Mouse (Mus musculus): ENCODE measurements around the gene Lmna. TPM values are rescaled to one million over a fixed set of nuclear protein-coding genes. Genes with fewer than 3 reads are reported as not detected.
A peak's percentile ranks its signal among the peaks of the same experiment; 100 is the strongest.

The Lmna gene
- polyA plus RNA-seq, 1 experiment from 2014 or later = 22.8 TPM

DNA sequence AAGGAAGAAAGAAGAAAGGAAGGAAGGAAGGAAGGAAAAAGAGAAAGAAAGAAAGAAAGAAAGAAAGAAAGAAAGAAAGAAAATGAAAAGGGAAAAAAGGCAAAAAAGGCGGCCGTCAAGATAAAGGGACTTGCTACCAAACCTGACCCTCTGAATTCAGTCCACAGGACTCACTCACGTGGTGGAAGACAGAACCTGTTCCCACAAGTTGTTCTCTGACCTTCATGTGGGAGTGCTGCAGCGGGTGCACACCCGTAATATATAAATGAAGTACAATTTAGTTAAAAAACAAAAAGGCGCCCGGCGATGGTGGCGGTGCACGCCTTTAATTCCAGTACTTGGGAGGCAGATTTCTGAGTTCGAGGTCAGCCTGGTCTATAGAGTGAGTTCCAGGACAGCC is 18.9 kb upstream of the Lmna start:
- WGBS = 87% methylated on average over 11 of the region's 11 CpGs
- no peak for DNase-seq (ENCODE audit: low spot score)
- no peaks in the 10 kb centered on the region for H3K27me3 ChIP-seq (ENCODE audit: control insufficient read depth, insufficient read depth, low read length)
- no peak overlapping the region for H3K27ac ChIP-seq (ENCODE audit: low read depth, low read length)
- no peaks in the 10 kb centered on the region for H3K9me3 ChIP-seq (ENCODE audit: control insufficient read depth, low read length)
- H3K4me3 ChIP-seq (ENCODE audit: low read depth, low read length) = no peak overlapping the region
- no peak for ATAC-seq (ENCODE audit: low FRiP score)
- H3K4me2 ChIP-seq (replicated peaks; ENCODE audit: low read depth, low read length) = no peak overlapping the region
- H3K36me3 ChIP-seq (ENCODE audit: control insufficient read depth, insufficient read depth, low read length) = 0 out of 2 replicates have a peak, but pooled peaks cover 6% of the 10 kb centered on the region
- no peak overlapping the region for H3K9ac ChIP-seq (ENCODE audit: low read depth, low read length)
- H3K4me1 ChIP-seq (replicated peaks; ENCODE audit: control insufficient read depth, insufficient read depth, low read length) = peaks cover 8% of the 10 kb centered on the region

- H3K4me1 ChIP-seq (replicated peaks; ENCODE audit: control insufficient read depth, insufficient read depth, low read length) = peaks cover 8% of the 10 kb centered on the region
- 31% methylated on average over 8 of the region's 8 CpGs for WGBS
- peak overlapping the region; percentile 10; the same call in 1 of the 2 replicates for H3K4me3 ChIP-seq (ENCODE audit: low read depth, low read length)
- H3K9me3 ChIP-seq (ENCODE audit: control insufficient read depth, low read length) = no peaks in the 10 kb centered on the region
- H3K4me2 ChIP-seq (replicated peaks; ENCODE audit: low read depth, low read length) = peak overlapping the region; percentile 37
- peak overlapping the region; percentile 41 for H3K9ac ChIP-seq (ENCODE audit: low read depth, low read length)
- H3K27me3 ChIP-seq (ENCODE audit: control insufficient read depth, insufficient read depth, low read length) = no peaks in the 10 kb centered on the region
- DNase-seq (ENCODE audit: low spot score) = no peak
- peak overlapping the region; percentile 74 for H3K27ac ChIP-seq (ENCODE audit: low read depth, low read length)
- H3K36me3 ChIP-seq (ENCODE audit: control insufficient read depth, insufficient read depth, low read length) = 0 out of 2 replicates have a peak, but pooled peaks cover 6% of the 10 kb centered on the region
- no peak for ATAC-seq (ENCODE audit: low FRiP score)
Measured at GRCm38 (mm10) chr3:88527565-88527964, 17.8 kb upstream of the Lmna start.

- 0 out of 2 replicates have a peak, but pooled peaks cover 6% of the 10 kb centered on the region for H3K36me3 ChIP-seq (ENCODE audit: control insufficient read depth, insufficient read depth, low read length)
- ATAC-seq (ENCODE audit: low FRiP score) = peak; percentile 56; the same call in 1 of the 2 replicates
- H3K4me2 ChIP-seq (replicated peaks; ENCODE audit: low read depth, low read length) = 0 out of 2 replicates have a peak overlapping the region, but pooled peaks have one; percentile 3
- no peaks in the 10 kb centered on the region for H3K9me3 ChIP-seq (ENCODE audit: control insufficient read depth, low read length)
- H3K9ac ChIP-seq (ENCODE audit: low read depth, low read length) = no peak overlapping the region
- H3K4me3 ChIP-seq (ENCODE audit: low read depth, low read length) = no peak overlapping the region
- no peaks in the 10 kb centered on the region for H3K27me3 ChIP-seq (ENCODE audit: control insufficient read depth, insufficient read depth, low read length)
- 36% methylated on average over 17 of the region's 17 CpGs for WGBS
- peak; percentile 97 for DNase-seq (ENCODE audit: low spot score)
- peaks cover 8% of the 10 kb centered on the region for H3K4me1 ChIP-seq (replicated peaks; ENCODE audit: control insufficient read depth, insufficient read depth, low read length)
- H3K27ac ChIP-seq (ENCODE audit: low read depth, low read length) = no peak overlapping the region
Measured at GRCm38 (mm10) chr3:88526157-88527131, 16.7 kb upstream of the Lmna start.

DNA sequence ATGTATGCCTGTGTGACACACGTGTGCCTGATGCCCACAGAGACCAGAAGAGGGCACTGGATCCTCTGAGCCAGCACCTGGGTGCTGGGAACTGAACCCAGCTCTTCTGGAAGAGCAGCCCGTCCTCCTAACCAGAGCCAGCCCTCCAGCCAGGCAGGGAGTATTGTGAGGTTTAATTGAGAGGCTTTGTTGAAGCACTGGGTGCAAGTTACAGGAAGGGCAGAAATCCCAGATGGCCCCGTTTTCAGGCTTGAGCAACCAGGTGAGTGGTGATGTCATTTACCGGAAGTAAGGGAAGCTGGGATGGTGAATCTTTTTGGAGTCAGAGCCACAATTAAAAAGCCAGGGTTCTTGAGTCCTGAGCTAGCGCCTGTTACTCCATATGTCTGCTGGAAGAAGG is 15.3 kb upstream of the Lmna start:
- Histone ChIP-seq H3K27ac (ENCODE audit: low read depth, low read length) (no peak overlapping the region), H3K9ac (ENCODE audit: low read depth, low read length) (no peak overlapping the region), H3K4me3 (ENCODE audit: low read depth, low read length) (no peak overlapping the region), H3K27me3 (ENCODE audit: control insufficient read depth, insufficient read depth, low read length) (no peaks in the 10 kb centered on the region), H3K36me3 (ENCODE audit: control insufficient read depth, insufficient read depth, low read length) (0 out of 2 replicates have a peak, but pooled peaks cover 6% of the 10 kb centered on the region), H3K9me3 (ENCODE audit: control insufficient read depth, low read length) (no peaks in the 10 kb centered on the region), H3K4me1 (replicated peaks; ENCODE audit: control insufficient read depth, insufficient read depth, low read length) (peaks cover 8% of the 10 kb centered on the region), H3K4me2 (replicated peaks; ENCODE audit: low read depth, low read length) (no peak overlapping the region)
- WGBS = 84% methylated on average over 5 of the region's 5 CpGs
- DNase-seq (ENCODE audit: low spot score) = no peak
- ATAC-seq (ENCODE audit: low FRiP score) = no peak

- Histone ChIP-seq H3K36me3 (ENCODE audit: control insufficient read depth, insufficient read depth, low read length) (0 out of 2 replicates have a peak, but pooled peaks cover 6% of the 10 kb centered on the region), H3K4me2 (replicated peaks; ENCODE audit: low read depth, low read length) (no peak overlapping the region), H3K4me1 (replicated peaks; ENCODE audit: control insufficient read depth, insufficient read depth, low read length) (peaks cover 5% of the 10 kb centered on the region), H3K9ac (ENCODE audit: low read depth, low read length) (no peak overlapping the region), H3K27me3 (ENCODE audit: control insufficient read depth, insufficient read depth, low read length) (no peaks in the 10 kb centered on the region), H3K9me3 (ENCODE audit: control insufficient read depth, low read length) (no peaks in the 10 kb centered on the region), H3K4me3 (ENCODE audit: low read depth, low read length) (no peak overlapping the region), H3K27ac (ENCODE audit: low read depth, low read length) (no peak overlapping the region)
- ATAC-seq (ENCODE audit: low FRiP score) = no peak
- WGBS = 87% methylated on average over 8 of the region's 8 CpGs
- DNase-seq (ENCODE audit: low spot score) = no peak
Measured at GRCm38 (mm10) chr3:88523027-88523426, 13.3 kb upstream of the Lmna start.

- 32% methylated on average over 9 of the region's 9 CpGs for WGBS
- Histone ChIP-seq H3K4me2 (replicated peaks; ENCODE audit: low read depth, low read length) (no peak overlapping the region), H3K27me3 (ENCODE audit: control insufficient read depth, insufficient read depth, low read length) (no peaks in the 10 kb centered on the region), H3K9ac (ENCODE audit: low read depth, low read length) (no peak overlapping the region), H3K36me3 (ENCODE audit: control insufficient read depth, insufficient read depth, low read length) (0 out of 2 replicates have a peak, but pooled peaks cover 6% of the 10 kb centered on the region), H3K27ac (ENCODE audit: low read depth, low read length) (no peak overlapping the region), H3K4me1 (replicated peaks; ENCODE audit: control insufficient read depth, insufficient read depth, low read length) (no peaks in the 10 kb centered on the region; the same call in none of the 2 replicates), H3K4me3 (ENCODE audit: low read depth, low read length) (no peak overlapping the region), H3K9me3 (ENCODE audit: control insufficient read depth, low read length) (no peaks in the 10 kb centered on the region)
- DNase-seq (ENCODE audit: low spot score) (peak; percentile 83), ATAC-seq (ENCODE audit: low FRiP score) (peak; percentile 44; the same call in 1 of the 2 replicates)
Measured at GRCm38 (mm10) chr3:88521803-88522331, 12.1 kb upstream of the Lmna start.

DNA sequence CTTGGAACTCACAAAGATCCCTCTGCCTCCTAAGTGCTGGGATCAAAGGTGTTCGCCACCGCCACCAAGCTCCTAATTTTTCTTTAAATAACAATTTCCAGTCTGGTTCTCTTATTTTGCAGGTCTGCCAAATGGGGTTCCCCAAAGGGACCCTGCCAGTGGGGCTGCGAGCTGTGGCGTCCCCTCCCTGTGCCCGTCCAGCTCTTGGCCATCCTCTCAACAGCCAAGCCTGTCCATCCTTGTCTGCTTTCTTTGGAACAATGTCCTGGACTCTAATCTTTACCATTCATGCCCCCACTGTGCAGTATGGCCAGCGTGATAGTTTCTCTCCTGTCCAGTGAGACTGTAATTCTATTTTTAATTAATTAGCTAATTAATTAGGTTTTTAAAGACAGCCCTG is 11.4 kb upstream of the Lmna start:
- Histone ChIP-seq H3K4me3 (ENCODE audit: low read depth, low read length) (no peak overlapping the region), H3K27ac (ENCODE audit: low read depth, low read length) (no peak overlapping the region), H3K9me3 (ENCODE audit: control insufficient read depth, low read length) (no peaks in the 10 kb centered on the region), H3K27me3 (ENCODE audit: control insufficient read depth, insufficient read depth, low read length) (no peaks in the 10 kb centered on the region), H3K4me2 (replicated peaks; ENCODE audit: low read depth, low read length) (no peak overlapping the region), H3K4me1 (replicated peaks; ENCODE audit: control insufficient read depth, insufficient read depth, low read length) (no peaks in the 10 kb centered on the region; the same call in none of the 2 replicates), H3K36me3 (ENCODE audit: control insufficient read depth, insufficient read depth, low read length) (0 out of 2 replicates have a peak, but pooled peaks cover 6% of the 10 kb centered on the region), H3K9ac (ENCODE audit: low read depth, low read length) (no peak overlapping the region)
- WGBS = 88% methylated on average over 6 of the region's 6 CpGs
- ATAC-seq (ENCODE audit: low FRiP score) = no peak
- DNase-seq (ENCODE audit: low spot score) = no peak

DNA sequence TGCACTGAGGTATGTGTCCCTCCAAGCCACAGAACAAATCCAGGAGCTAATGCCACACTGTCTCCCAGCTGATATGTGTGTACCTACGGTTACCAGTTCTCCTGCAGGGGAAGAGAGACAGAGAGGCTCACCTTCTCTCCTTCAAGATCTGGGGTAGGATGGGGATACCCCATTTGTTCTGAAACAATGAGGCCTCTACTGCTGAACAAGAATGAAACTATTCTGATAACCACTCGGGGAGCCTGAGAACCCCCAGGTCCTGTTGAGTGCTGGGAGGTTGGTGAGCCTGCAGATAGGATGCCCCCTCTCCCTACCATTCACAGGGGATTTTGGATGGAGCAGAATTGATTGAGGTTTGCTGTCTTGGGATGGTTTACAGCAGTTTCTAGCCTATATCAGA is 10.3 kb upstream of the Lmna start:
- Histone ChIP-seq H3K9me3 (ENCODE audit: control insufficient read depth, low read length) (no peaks in the 10 kb centered on the region), H3K9ac (ENCODE audit: low read depth, low read length) (no peak overlapping the region), H3K4me2 (replicated peaks; ENCODE audit: low read depth, low read length) (no peak overlapping the region), H3K27ac (ENCODE audit: low read depth, low read length) (no peak overlapping the region), H3K27me3 (ENCODE audit: control insufficient read depth, insufficient read depth, low read length) (no peaks in the 10 kb centered on the region), H3K4me3 (ENCODE audit: low read depth, low read length) (no peak overlapping the region), H3K4me1 (replicated peaks; ENCODE audit: control insufficient read depth, insufficient read depth, low read length) (no peaks in the 10 kb centered on the region; the same call in 1 of the 2 replicates), H3K36me3 (ENCODE audit: control insufficient read depth, insufficient read depth, low read length) (0 out of 2 replicates have a peak, but pooled peaks cover 5% of the 10 kb centered on the region)
- DNase-seq (ENCODE audit: low spot score) = no peak
- 88% methylated on average over 2 of the region's 2 CpGs for WGBS
- ATAC-seq (ENCODE audit: low FRiP score) = no peak

Measured in hindbrain, embryonic 11.5 days (tissue).